28 mouse cellular contexts compared by ENCODE assay signal in genomic region chr8:39500419-39500818, GRCm38 (mm10).
DNase-seq lines count a peak whose midpoint lies in the region; ATAC-seq and TF ChIP-seq lines count a peak whose summit lies in the region.
"Had no signal": no experiment of that assay in that cellular context is flagged by ENCODE, and none has a peak within 500 bp of the region (broad histone marks: within the 10 kb centered on the region; RNA-seq: fewer than 3 reads in every experiment).

No protein-coding gene starts in this region.

- DNase-seq in lung, postnatal 0 days (ENCODE audit: low spot score): no peak
- no peak for DNase-seq in lung, postnatal 14 days
- DNase-seq in CH12.LX (ENCODE audit: extremely low read depth) (peak; percentile 4), MEL (ENCODE audit: low read depth, low spot score) (no peak)
- no peak for DNase-seq in cerebellum, adult 2 months
- DNase-seq: adrenal gland, postnatal 25 days; B cell, adult 2 months; cerebellum, adult 11-12 months; cerebellum, postnatal 10 days; forebrain, postnatal 0 days; heart, postnatal 36 days; kidney, adult 11 months; lung, adult 2 months; right cerebral cortex, postnatal 25 days; thymus, postnatal 14 days had no signal

- dilution Hi-C loops in CH12.LX (cut with MboI; ENCODE audit: extremely low pct_ligation_motif_present, extremely low pct_unique_long_range_greater_than_20kb, low sequenced_read_pairs): no loop called here

- H3K4me3 ChIP-seq in intestine, postnatal 0 days (ENCODE audit: low read depth, low read length): no peak overlapping the region
- H3K4me3 ChIP-seq in intestine, embryonic 15.5 days (replicated peaks): no peak overlapping the region
- no peak overlapping the region for H3K4me3 ChIP-seq in lung, postnatal 0 days (ENCODE audit: low read depth, low read length)
- H3K4me3 ChIP-seq in CH12.LX (replicated peaks in 1 of 3; ENCODE audit: low read depth in 2 of 3, low read length in 2 of 3, poor library complexity in 1 of 3): no peak overlapping the region
- no peak overlapping the region for H3K4me3 ChIP-seq in MEL (ENCODE audit: control insufficient read depth in 1 of 2, insufficient read depth in 1 of 2, low read depth in 2 of 2, low read length in 2 of 2)
- H3K4me3 ChIP-seq in cerebellum, adult 2 months (replicated peaks; ENCODE audit: insufficient read depth, low read depth, low read length): no peak overlapping the region
- H3K4me3 ChIP-seq: embryonic facial prominence, embryonic 10.5 days; embryonic facial prominence, embryonic 15.5 days; forebrain, embryonic 12.5 days; hindbrain, embryonic 12.5 days; left cerebral cortex, adult 2 months; limb, embryonic 13.5 days; liver, embryonic 12.5 days; midbrain, embryonic 13.5 days; neural tube, embryonic 15.5 days; stomach, embryonic 15.5 days had no signal

- no peak overlapping the region for H3K4me2 ChIP-seq in intestine, postnatal 0 days (replicated peaks; ENCODE audit: low read depth)
- no peak overlapping the region for H3K4me2 ChIP-seq in intestine, embryonic 15.5 days (replicated peaks)
- H3K4me2 ChIP-seq in lung, postnatal 0 days (replicated peaks; ENCODE audit: low read depth, low read length): no peak overlapping the region
- H3K4me2 ChIP-seq in CH12.LX (ENCODE audit: insufficient read depth, low read depth, poor library complexity, severe bottlenecking): no peak overlapping the region
- H3K4me2 ChIP-seq: embryonic facial prominence, embryonic 15.5 days; forebrain, embryonic 12.5 days; hindbrain, embryonic 12.5 days; limb, embryonic 13.5 days; liver, embryonic 12.5 days; midbrain, embryonic 13.5 days; neural tube, embryonic 15.5 days; stomach, embryonic 15.5 days had no signal

- TF ChIP-seq EP300 in lung, postnatal 0 days (IDR thresholded peaks at IDR 0.05): no peak
- TF ChIP-seq EP300 in CH12.LX (IDR thresholded peaks at IDR 0.05; ENCODE audit: low read length) (no peak), MEL (IDR thresholded peaks at IDR 0.05; ENCODE audit: low read depth in 1 of 2, low read length in 2 of 2) (no peak)

- TF ChIP-seq POLR2A in CH12.LX (IDR thresholded peaks at IDR 0.05; ENCODE audit: low read depth, low read length) (no peak), MEL (IDR thresholded peaks at IDR 0.05; ENCODE audit: control insufficient read depth in 1 of 2, insufficient read depth in 1 of 2, low read depth in 1 of 2, low read length in 2 of 2, poor library complexity in 1 of 2) (no peak)
- no peak for TF ChIP-seq POLR2A in cerebellum, adult 2 months (IDR thresholded peaks at IDR 0.05; ENCODE audit: borderline replicate concordance, insufficient read depth, low read length)

- H3K27ac ChIP-seq in intestine, postnatal 0 days (ENCODE audit: low read depth, low read length): no peak overlapping the region
- H3K27ac ChIP-seq in intestine, embryonic 15.5 days: no peak overlapping the region
- no peak overlapping the region for H3K27ac ChIP-seq in lung, postnatal 0 days (ENCODE audit: low read length)
- no peak overlapping the region for H3K27ac ChIP-seq in CH12.LX (ENCODE audit: insufficient read depth, low read depth)
- no peak overlapping the region for H3K27ac ChIP-seq in MEL (ENCODE audit: control insufficient read depth, low read depth, low read length)
- no peak overlapping the region for H3K27ac ChIP-seq in cerebellum, adult 2 months (ENCODE audit: insufficient read depth, low read length)
- H3K27ac ChIP-seq: embryonic facial prominence, embryonic 10.5 days; embryonic facial prominence, embryonic 15.5 days; forebrain, embryonic 12.5 days; hindbrain, embryonic 12.5 days; left cerebral cortex, adult 2 months; limb, embryonic 13.5 days; liver, embryonic 12.5 days; macrophage; midbrain, embryonic 13.5 days; neural tube, embryonic 15.5 days; stomach, embryonic 15.5 days had no signal

- no peaks in the 10 kb centered on the region for H3K9me3 ChIP-seq in intestine, postnatal 0 days (ENCODE audit: control insufficient read depth)
- H3K9me3 ChIP-seq in intestine, embryonic 15.5 days: no peaks in the 10 kb centered on the region
- H3K9me3 ChIP-seq in lung, postnatal 0 days (ENCODE audit: low read length): no peaks in the 10 kb centered on the region
- H3K9me3 ChIP-seq in CH12.LX (replicated peaks; ENCODE audit: low read length) (no peaks in the 10 kb centered on the region), MEL (replicated peaks; ENCODE audit: insufficient read depth, low read length) (no peaks in the 10 kb centered on the region)
- H3K9me3 ChIP-seq: embryonic facial prominence, embryonic 10.5 days; embryonic facial prominence, embryonic 15.5 days; forebrain, embryonic 12.5 days; hindbrain, embryonic 12.5 days; limb, embryonic 13.5 days; liver, embryonic 12.5 days; midbrain, embryonic 13.5 days; neural tube, embryonic 15.5 days; stomach, embryonic 15.5 days had no signal

- H3K79me2 ChIP-seq in CH12.LX (replicated peaks; ENCODE audit: control insufficient read depth, extremely low read depth, insufficient read depth, poor library complexity, severe bottlenecking): no peaks in the 10 kb centered on the region
- no peaks in the 10 kb centered on the region for H3K79me2 ChIP-seq in MEL (ENCODE audit: control insufficient read depth, insufficient read depth, low read length, poor library complexity)

- in situ Hi-C loops in CH12.LX (cut with MboI; ENCODE audit: low pct_ligation_motif_present, low pct_unique_long_range_greater_than_20kb, low sequenced_read_pairs): no loop called here

- ATAC-seq in intestine, postnatal 0 days: no peak
- no peak for ATAC-seq in intestine, embryonic 15.5 days
- no peak for ATAC-seq in lung, postnatal 0 days
- ATAC-seq: forebrain, postnatal 0 days; liver, embryonic 12.5 days; midbrain, embryonic 13.5 days had no signal

- H3K4me1 ChIP-seq in intestine, postnatal 0 days (replicated peaks; ENCODE audit: control insufficient read depth, insufficient read depth, low read length): no peaks in the 10 kb centered on the region
- H3K4me1 ChIP-seq in intestine, embryonic 15.5 days (replicated peaks): no peaks in the 10 kb centered on the region
- no peaks in the 10 kb centered on the region for H3K4me1 ChIP-seq in lung, postnatal 0 days (ENCODE audit: insufficient read depth, low read depth, low read length)
- H3K4me1 ChIP-seq in CH12.LX (ENCODE audit: control insufficient read depth in 1 of 2, insufficient read depth in 2 of 2) (no peaks in the 10 kb centered on the region), MEL (ENCODE audit: control insufficient read depth in 1 of 2, insufficient read depth in 2 of 2, low read length in 2 of 2) (no peaks in the 10 kb centered on the region)
- H3K4me1 ChIP-seq in cerebellum, adult 2 months (ENCODE audit: control insufficient read depth, insufficient read depth, low read length): no peaks in the 10 kb centered on the region
- H3K4me1 ChIP-seq: embryonic facial prominence, embryonic 10.5 days; embryonic facial prominence, embryonic 15.5 days; forebrain, embryonic 12.5 days; hindbrain, embryonic 12.5 days; limb, embryonic 13.5 days; liver, embryonic 12.5 days; midbrain, embryonic 13.5 days; neural tube, embryonic 15.5 days; stomach, embryonic 15.5 days had no signal

- H3K27me3 ChIP-seq in intestine, postnatal 0 days (replicated peaks; ENCODE audit: control insufficient read depth, insufficient read depth, low read length): no peaks in the 10 kb centered on the region
- H3K27me3 ChIP-seq in intestine, embryonic 15.5 days (replicated peaks): no peaks in the 10 kb centered on the region
- H3K27me3 ChIP-seq in lung, postnatal 0 days (replicated peaks; ENCODE audit: insufficient read depth, low read length): no peaks in the 10 kb centered on the region
- H3K27me3 ChIP-seq in CH12.LX (replicated peaks) (no peaks in the 10 kb centered on the region), MEL (ENCODE audit: control insufficient read depth in 1 of 2, insufficient read depth in 2 of 2, low read length in 2 of 2) (no peaks in the 10 kb centered on the region)
- H3K27me3 ChIP-seq in cerebellum, adult 2 months (ENCODE audit: control insufficient read depth, insufficient read depth, low read length): no peaks in the 10 kb centered on the region
- H3K27me3 ChIP-seq: embryonic facial prominence, embryonic 15.5 days; forebrain, embryonic 12.5 days; hindbrain, embryonic 12.5 days; limb, embryonic 13.5 days; liver, embryonic 12.5 days; midbrain, embryonic 13.5 days; neural tube, embryonic 15.5 days; stomach, embryonic 15.5 days had no signal

- TF ChIP-seq CTCF in intestine, postnatal 0 days (IDR thresholded peaks at IDR 0.05; ENCODE audit: low read depth): 0 out of 2 replicates have a peak, but pooled peaks have one; percentile 11
- TF ChIP-seq CTCF in lung, postnatal 0 days (IDR thresholded peaks at IDR 0.05): peak; percentile 14; the same call in 1 of the 2 replicates
- TF ChIP-seq CTCF in CH12.LX (conservative IDR thresholded peaks at IDR 0.05 in 1 of 2, IDR thresholded peaks at IDR 0.05 in 1 of 2; ENCODE audit: low read depth in 2 of 2, low read length in 2 of 2) (peak in 1 of 2 experiments; percentile 53; a peak in 2 of 4 replicates), MEL (IDR thresholded peaks at IDR 0.05 in 2 of 3, conservative IDR thresholded peaks at IDR 0.05 in 1 of 3; ENCODE audit: control insufficient read depth in 1 of 3, insufficient read depth in 1 of 3, low read depth in 2 of 3, low read length in 3 of 3, poor library complexity in 1 of 3, severe bottlenecking in 1 of 3) (no peak)
- TF ChIP-seq CTCF in cerebellum, adult 2 months (IDR thresholded peaks at IDR 0.05; ENCODE audit: borderline replicate concordance, insufficient read depth, low read depth, low read length): no peak

- no peaks in the 10 kb centered on the region for H3K36me3 ChIP-seq in intestine, postnatal 0 days (ENCODE audit: control insufficient read depth, insufficient read depth)
- no peaks in the 10 kb centered on the region for H3K36me3 ChIP-seq in intestine, embryonic 15.5 days
- H3K36me3 ChIP-seq in lung, postnatal 0 days (ENCODE audit: insufficient read depth, low read length): no peaks in the 10 kb centered on the region
- no peaks in the 10 kb centered on the region for H3K36me3 ChIP-seq in CH12.LX (replicated peaks in 1 of 2; ENCODE audit: control insufficient read depth in 1 of 2, insufficient read depth in 1 of 2, low read length in 1 of 2)
- no peaks in the 10 kb centered on the region for H3K36me3 ChIP-seq in MEL (ENCODE audit: control insufficient read depth in 1 of 2, insufficient read depth in 2 of 2, low read length in 2 of 2)
- H3K36me3 ChIP-seq: embryonic facial prominence, embryonic 10.5 days; embryonic facial prominence, embryonic 15.5 days; forebrain, embryonic 12.5 days; hindbrain, embryonic 12.5 days; limb, embryonic 13.5 days; liver, embryonic 12.5 days; midbrain, embryonic 13.5 days; neural tube, embryonic 15.5 days; stomach, embryonic 15.5 days had no signal

- H3K9ac ChIP-seq in intestine, postnatal 0 days (ENCODE audit: low read depth, low read length): no peak overlapping the region
- no peak overlapping the region for H3K9ac ChIP-seq in intestine, embryonic 15.5 days
- no peak overlapping the region for H3K9ac ChIP-seq in lung, postnatal 0 days (replicated peaks; ENCODE audit: low read depth)
- H3K9ac ChIP-seq in CH12.LX (ENCODE audit: insufficient read depth, low read depth) (no peak overlapping the region), MEL (ENCODE audit: control insufficient read depth, low read depth, low read length, poor library complexity, severe bottlenecking) (no peak overlapping the region)
- H3K9ac ChIP-seq: embryonic facial prominence, embryonic 15.5 days; forebrain, embryonic 12.5 days; forebrain, postnatal 0 days; hindbrain, embryonic 12.5 days; limb, embryonic 13.5 days; liver, embryonic 12.5 days; midbrain, embryonic 13.5 days; neural tube, embryonic 15.5 days; stomach, embryonic 15.5 days had no signal

- TF ChIP-seq RAD21 in CH12.LX (IDR thresholded peaks at IDR 0.05; ENCODE audit: low read depth, low read length): peak; percentile 36
- no peak for TF ChIP-seq RAD21 in MEL (IDR thresholded peaks at IDR 0.05; ENCODE audit: low read depth, low read length)

Comparison
In these comparisons a context has a peak if more than half of its experiments do, and no peak if none do; other contexts are left out.
1. CTCF ChIP-seq: peak in intestine, postnatal 0 days (single experiment) and lung, postnatal 0 days (single experiment); none in MEL (0 of 3) and cerebellum, adult 2 months (single experiment).